Mouse (Mus musculus): Measurements from ENCODE around the gene Cdk20.

- no peak for TF ChIP-seq POLR2A (IDR thresholded peaks at IDR 0.05; ENCODE audit: insufficient read depth, low read depth, low read length)
- no peak for TF ChIP-seq EP300 (IDR thresholded peaks at IDR 0.05; ENCODE audit: insufficient read depth, low read depth, low read length)
- no peak for TF ChIP-seq CTCF (IDR thresholded peaks at IDR 0.05)
These were observed 46.1 kb upstream of the Cdk20 start for GRCm38 (mm10) chr13:64386048-64386447.

Measured in heart, adult 2 months (tissue).